Mouse (Mus musculus): ENCODE results near the gene Gm11938.
A peak's percentile ranks its signal among the peaks of the same experiment; 100 is the strongest.
"Not testable (repeated sequence)": the region's sequence is repeated elsewhere in the genome, so short reads cannot be mapped to it uniquely, and the experiment has no call there.

Gm11938 gene

DNA sequence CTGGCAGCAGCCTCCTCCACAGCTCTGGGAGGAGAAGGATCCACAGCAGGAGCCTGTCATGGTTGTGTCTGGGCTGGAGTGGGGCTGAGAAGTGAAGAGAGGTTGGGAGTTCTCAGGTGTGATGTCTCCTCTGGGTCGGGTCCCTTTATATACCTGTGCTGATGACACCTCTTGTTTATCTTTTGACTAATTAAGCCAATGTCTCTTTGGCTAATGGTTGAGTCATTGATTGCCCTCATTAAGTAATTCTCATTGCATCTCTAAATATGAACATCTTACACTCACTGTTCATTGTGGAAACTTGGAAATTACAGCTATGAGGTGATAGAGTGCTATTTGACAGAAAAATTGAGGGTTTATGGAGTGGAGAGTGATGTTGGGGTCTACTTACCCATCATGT, at the start of gene Gm11938:
TSS of gene Gm11938 (minus strand) at position 101 of the 400 bp plus-strand sequence.
- not testable (repeated sequence) for DNase-seq (ENCODE audit: low spot score)

GRCm38 (mm10) chr11:99650136-99650535, 47.0 kb upstream of the Gm11938 start, which contains the start of gene Gm11555:
Gene Gm11555, minus strand, starts transcription at chr11:99650236.
- no peak for DNase-seq (ENCODE audit: low spot score)

- DNase-seq (ENCODE audit: low spot score): no peak
Observed at GRCm38 (mm10) chr11:99646444-99646843, 43.3 kb upstream of the Gm11938 start.

- no peak for DNase-seq (ENCODE audit: low spot score)
Observed at GRCm38 (mm10) chr11:99644351-99644750, 41.2 kb upstream of the Gm11938 start.

DNA sequence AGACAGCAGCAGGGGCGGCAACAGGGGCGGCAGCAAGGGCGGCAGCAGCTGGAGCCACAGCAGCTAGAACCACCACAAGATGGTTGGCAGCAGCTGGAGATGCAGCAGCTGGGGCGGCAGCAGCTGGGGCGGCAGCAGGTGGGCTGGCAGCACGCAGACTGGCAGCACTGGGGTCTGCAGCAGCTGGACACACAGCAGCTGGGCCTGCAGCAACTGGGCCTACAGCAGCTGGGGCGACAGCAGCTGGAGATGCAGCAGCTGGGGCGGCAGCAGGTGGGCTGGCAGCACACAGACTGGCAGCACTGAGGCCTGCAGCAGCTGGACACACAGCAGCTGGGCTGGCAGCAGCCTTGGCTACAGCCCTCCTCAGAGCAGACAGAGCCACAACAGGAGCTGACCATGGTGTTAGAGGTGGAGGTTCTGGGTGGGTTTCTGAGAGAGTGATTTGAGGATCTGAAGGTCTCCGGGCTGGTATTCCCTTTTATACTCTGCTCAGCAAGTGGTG, 40.6 kb upstream of the Gm11938 start, which contains the start of gene Krtap4-7:
TSS of gene Krtap4-7 (minus strand) at position 455 of the 505 bp plus-strand sequence.
- not testable (repeated sequence) for DNase-seq (ENCODE audit: low spot score)

GRCm38 (mm10) chr11:99640926-99641325, 37.8 kb upstream of the Gm11938 start:
- DNase-seq (ENCODE audit: low spot score): no peak

DNA sequence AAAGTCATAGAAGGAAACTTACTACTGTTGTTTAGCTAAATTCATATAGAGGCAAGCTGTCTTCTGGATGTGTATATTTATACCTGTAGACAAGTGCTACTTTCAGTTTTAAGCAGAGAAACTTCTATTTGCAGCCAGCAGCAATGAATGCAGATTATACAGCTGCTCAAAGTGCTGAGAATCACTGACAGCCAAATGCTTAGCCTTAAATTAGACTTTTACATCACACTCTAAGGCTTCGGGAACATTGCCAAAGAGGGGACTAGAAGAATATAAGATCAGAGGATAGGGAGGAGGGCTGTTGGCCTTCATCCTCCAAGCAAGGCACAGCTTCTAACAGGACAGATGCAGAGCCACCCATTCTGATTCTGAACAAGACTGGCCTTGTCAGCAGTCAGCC, 34.0 kb upstream of the Gm11938 start:
- no peak for DNase-seq (ENCODE audit: low spot score)

- no peak for DNase-seq (ENCODE audit: low spot score)
Observed at GRCm38 (mm10) chr11:99634653-99635134, 31.6 kb upstream of the Gm11938 start, which contains the start of gene Krtap4-2. Gene Krtap4-2, minus strand, starts transcription at chr11:99635084.

DNA sequence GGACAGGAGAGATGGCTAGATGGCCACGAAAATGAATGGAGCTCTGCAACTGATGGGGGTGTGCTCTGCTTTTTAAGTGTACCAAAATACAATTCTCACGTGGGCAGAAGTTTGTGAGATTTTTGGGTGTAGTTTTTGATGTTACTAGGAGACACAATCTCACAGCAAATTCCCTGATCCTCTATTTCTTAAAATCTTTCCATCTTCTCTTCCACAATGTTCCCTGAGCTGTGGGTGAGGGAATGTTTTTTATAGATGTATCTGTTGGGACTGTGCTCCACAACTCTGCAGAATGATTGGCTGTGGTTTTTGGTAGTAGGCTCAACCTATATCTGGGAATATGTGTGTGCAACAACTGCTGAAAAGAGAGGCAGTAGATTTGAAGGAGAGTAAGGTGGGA, 30.2 kb upstream of the Gm11938 start:
- no peak for DNase-seq (ENCODE audit: low spot score)

DNA sequence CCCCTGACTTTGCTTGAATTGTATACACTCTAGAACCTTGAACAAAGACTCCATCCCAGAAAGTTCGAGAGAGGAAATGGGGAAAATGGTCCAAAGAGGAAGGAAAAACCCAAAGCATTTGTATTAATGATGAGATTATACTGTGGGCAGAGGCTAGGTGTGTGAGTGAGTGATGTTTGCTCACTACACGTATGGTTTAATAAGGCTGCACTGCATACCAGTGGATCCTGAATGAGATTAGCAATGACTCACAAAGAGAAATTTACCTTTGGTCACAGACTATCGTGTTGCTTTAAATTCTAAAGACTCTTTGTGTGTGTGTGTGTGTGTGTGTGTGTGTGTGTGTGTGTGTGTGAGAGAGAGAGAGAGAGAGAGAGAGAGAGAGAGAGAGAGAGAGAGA, 27.8 kb upstream of the Gm11938 start:
- no peak for DNase-seq (ENCODE audit: low spot score)

- DNase-seq (ENCODE audit: low spot score): no peak
Observed at GRCm38 (mm10) chr11:99628138-99628537, 25.0 kb upstream of the Gm11938 start, which contains the start of gene Krtap4-1. Gene Krtap4-1, minus strand, starts transcription at chr11:99628238.

DNA sequence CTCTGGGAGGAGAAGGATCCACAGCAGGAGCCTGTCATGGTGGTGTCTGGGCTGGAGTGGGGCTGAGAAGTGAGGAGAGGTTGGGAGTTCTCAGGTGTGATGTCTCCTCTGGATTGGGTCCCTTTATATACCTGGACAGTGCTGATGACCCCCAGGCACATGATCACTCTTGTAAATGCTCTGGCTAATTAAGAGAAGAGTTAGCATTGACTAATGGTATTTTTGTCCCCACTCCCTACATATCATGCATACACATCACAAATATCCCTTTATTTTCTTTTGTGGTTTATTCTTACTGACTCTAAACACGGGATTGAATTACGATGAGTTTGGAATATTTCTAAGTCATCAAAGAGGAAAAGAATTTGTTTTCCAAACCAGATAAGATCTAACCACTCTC, 17.2 kb upstream of the Gm11938 start, which contains the start of gene Gm11562:
TSS of gene Gm11562 (minus strand) at position 101 of the 400 bp plus-strand sequence.
- no peak for DNase-seq (ENCODE audit: low spot score)

GRCm38 (mm10) chr11:99614796-99615363, 11.8 kb upstream of the Gm11938 start, which contains the start of gene Krtap2-4:
Gene Krtap2-4, minus strand, starts transcription at chr11:99614846.
- no peak for DNase-seq (ENCODE audit: low spot score)

DNA sequence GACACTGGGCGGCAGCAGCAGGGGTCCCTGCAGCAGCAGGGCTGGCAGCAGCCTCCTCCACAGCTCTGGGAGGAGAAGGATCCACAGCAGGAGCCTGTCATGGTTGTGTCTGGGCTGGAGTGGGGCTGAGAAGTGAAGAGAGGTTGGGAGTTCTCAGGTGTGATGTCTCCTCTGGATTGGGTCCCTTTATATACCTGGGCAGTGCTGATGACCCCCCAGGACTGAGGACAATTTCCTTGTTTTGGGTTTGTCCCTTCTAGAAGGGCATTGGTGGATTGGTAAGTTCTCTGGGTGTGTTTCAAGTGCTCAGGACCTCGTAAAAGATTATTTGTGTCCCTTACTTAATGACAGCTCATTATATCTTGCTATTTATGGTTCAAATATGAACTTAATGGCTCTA, 7.0 kb upstream of the Gm11938 start, which contains the start of gene Gm11937:
TSS of gene Gm11937 (minus strand) at position 101 of the 400 bp plus-strand sequence.
- not testable (repeated sequence) for DNase-seq (ENCODE audit: low spot score)

DNA sequence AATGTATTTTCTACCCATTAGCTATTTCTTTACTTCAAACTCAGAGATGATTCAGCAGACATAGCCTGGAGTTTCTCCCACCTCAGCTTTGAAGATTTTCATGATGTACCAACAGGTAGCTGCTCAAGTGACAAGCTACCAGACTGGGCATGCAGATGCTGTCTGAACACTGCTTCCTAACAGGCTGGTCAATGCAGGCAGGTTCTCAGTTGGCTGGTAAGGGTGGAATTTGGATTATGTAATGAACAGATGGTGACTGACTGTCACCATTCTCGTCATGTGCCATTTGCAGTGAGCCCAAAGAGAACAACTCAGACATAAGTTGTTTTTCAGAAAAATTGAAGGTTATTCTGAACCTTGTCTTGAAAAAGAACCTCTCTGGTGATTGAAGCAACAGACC, 6.0 kb upstream of the Gm11938 start:
- DNase-seq (ENCODE audit: low spot score): no peak

- DNase-seq (ENCODE audit: low spot score): not testable (repeated sequence)
Observed at GRCm38 (mm10) chr11:99597742-99598141, 5.4 kb downstream of the Gm11938 start, which contains the start of gene Krtap9-3. Gene Krtap9-3, minus strand, starts transcription at chr11:99598105.

GRCm38 (mm10) chr11:99590981-99591380, 12.1 kb downstream of the Gm11938 start, which contains the start of gene Krtap1-3:
Gene Krtap1-3, minus strand, starts transcription at chr11:99591339.
- no peak for DNase-seq (ENCODE audit: low spot score)

DNA sequence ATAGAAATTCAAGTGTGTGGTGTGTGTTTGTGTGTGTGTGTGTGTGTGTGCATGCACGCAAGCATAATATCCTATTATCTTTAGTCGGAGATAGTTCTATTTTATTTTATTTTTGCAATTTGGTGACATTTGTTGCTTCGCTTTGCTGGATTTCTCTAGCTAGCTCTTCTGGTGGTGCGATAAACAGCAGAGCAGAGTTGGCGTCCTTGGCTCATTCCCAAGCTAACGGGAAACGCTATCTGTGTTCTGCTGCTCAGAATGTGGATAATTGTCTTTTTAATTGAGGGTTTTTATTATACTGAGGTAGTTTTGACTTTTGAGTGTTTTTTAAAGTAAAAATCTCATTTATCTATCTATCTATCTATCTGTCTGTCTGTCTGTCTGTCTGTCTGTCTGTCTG, 18.0 kb downstream of the Gm11938 start:
- peak; percentile 19 for DNase-seq (ENCODE audit: low spot score)

GRCm38 (mm10) chr11:99583245-99583704, 19.8 kb downstream of the Gm11938 start, which contains the start of gene Krtap1-4:
Gene Krtap1-4, minus strand, starts transcription at chr11:99583654.
- DNase-seq (ENCODE audit: low spot score): no peak

DNA sequence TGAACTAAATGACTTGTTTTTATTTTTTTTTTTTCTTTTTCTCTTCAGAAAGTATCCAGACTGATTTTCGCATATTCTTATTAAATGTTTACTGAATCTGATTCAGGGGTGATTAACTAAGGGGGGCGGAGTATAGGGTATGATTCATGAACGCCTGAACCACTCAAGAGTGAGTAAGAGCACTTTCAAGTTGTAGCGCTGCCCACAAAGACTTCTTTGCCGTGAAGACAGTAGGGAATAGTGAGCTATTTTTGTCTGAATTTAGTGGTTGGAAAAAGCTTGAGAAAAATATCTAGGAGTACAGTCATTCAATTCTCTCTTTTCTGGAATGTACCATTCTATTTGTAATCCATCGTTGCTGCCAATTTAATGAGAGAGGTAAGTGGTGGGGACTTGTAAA, 21.5 kb downstream of the Gm11938 start:
- DNase-seq (ENCODE audit: low spot score): no peak

DNA sequence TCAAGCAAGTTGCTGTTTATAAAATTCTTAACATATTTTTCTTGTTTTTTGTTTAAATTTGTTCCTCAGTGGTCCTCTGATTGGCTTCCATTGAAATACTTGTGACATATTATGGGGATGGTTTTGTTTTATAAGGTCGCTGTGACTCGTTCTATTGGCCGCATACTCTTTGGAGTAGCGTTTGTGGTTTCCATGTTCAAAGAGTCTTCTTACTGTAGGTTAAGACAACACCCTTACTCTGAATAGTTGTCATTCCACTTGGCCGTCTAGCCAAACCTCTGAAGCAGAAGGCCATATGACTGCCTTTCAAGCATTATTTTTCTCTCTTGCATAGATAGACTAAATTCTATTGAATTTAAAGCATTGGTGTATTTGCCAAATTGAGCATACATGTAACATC, 22.1 kb downstream of the Gm11938 start:
- DNase-seq (ENCODE audit: low spot score): no peak

DNA sequence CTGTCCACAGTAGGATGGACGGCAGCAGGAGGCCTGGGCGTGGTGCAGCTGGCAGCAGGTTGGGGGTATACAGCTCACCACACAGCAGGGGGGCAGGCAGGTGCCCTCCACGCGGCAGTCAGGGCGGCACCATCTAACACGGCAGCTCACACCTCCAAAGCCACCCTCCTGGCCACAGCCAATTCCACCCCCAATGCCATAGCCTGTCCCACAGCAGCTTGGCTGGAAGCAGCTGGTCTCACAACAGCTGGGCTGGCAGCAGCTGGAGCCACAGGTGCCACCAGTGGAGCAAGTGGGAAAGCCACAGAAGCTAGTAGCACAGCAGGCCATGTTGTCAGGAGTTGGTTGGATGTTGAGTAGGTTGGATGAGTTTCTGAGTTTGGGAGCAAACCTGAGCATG, 22.5 kb downstream of the Gm11938 start, which contains the start of gene Krtap1-5:
TSS of gene Krtap1-5 (minus strand) at position 381 of the 400 bp plus-strand sequence.
- DNase-seq (ENCODE audit: low spot score): no peak

GRCm38 (mm10) chr11:99574106-99574505, 29.0 kb downstream of the Gm11938 start:
- peak; percentile 42 for DNase-seq (ENCODE audit: low spot score)

Measured in ovary, adult 18-20 months (tissue).